In genomic region chr2:91013881-91014280, GRCm38 (mm10) we compare ENCODE assay signal across 1 mouse cellular context.
TF ChIP-seq lines count a peak whose summit lies in the region.

No protein-coding gene starts in this region.

TF ChIP-seq in CH12.LX, 34 proteins besides CTCF, POLR2A, EP300 and RAD21:
- TF ChIP-seq PAX5 (IDR thresholded peaks at IDR 0.05; ENCODE audit: low read length), result no peak
- no peak for TF ChIP-seq KAT2A (IDR thresholded peaks at IDR 0.05; ENCODE audit: insufficient replicate concordance, low read length)
- TF ChIP-seq MXI1 (IDR thresholded peaks at IDR 0.05; ENCODE audit: low read depth, low read length), result no peak
- TF ChIP-seq IRF4 (IDR thresholded peaks at IDR 0.05; ENCODE audit: low read depth, low read length), result no peak
- TF ChIP-seq MEF2A (IDR thresholded peaks at IDR 0.05; ENCODE audit: borderline replicate concordance, low read depth, low read length), result no peak
- no peak for TF ChIP-seq NRF1 (IDR thresholded peaks at IDR 0.05; ENCODE audit: low read depth, low read length)
- no peak for TF ChIP-seq ETS1 (conservative IDR thresholded peaks at IDR 0.05; ENCODE audit: low read depth, low read length)
- TF ChIP-seq GABPA (IDR thresholded peaks at IDR 0.05; ENCODE audit: insufficient replicate concordance, low read depth, low read length), result no peak
- TF ChIP-seq TCF12 (IDR thresholded peaks at IDR 0.05; ENCODE audit: low read depth, low read length), result no peak
- TF ChIP-seq MAFK (IDR thresholded peaks at IDR 0.05; ENCODE audit: insufficient replicate concordance, low read length), result no peak
